Mouse (Mus musculus) kidney, postnatal 0 days (tissue): ENCODE results near the gene Tex14. TPM values are rescaled to one million over a fixed set of nuclear protein-coding genes. Genes with fewer than 3 reads are reported as not detected.

Source experiments
- ATAC-seq: fragments of 200-750 bp; cut with Nextera tagmentation; replicated peaks from 2 replicates; pipeline ENCODE4 v1.8.0; 2017; ENCODE audit warnings: low read depth, moderate number of reproducible peaks, moderate TSS enrichment, moderate library complexity; ENCODE audit not compliant: low FRiP score
- DNase-seq: peaks from one replicate; pipeline ENCODE4 v3.0.0-alpha.2; 2016; ENCODE audit warnings: low spot score
- H3K27ac ChIP-seq: fragments of 300-500 bp; sonication (generic); 2 replicates; pipeline ENCODE4 v1.5.1; 2014; ENCODE audit warnings: mild to moderate bottlenecking
- H3K27me3 ChIP-seq: fragments of 300-500 bp; sonication (generic); 2 replicates; pipeline ENCODE4 v1.6.1; 2014; ENCODE audit warnings: low read length, mixed read lengths; ENCODE audit not compliant: insufficient read depth
- H3K36me3 ChIP-seq: fragments of 300-500 bp; sonication (generic); 2 replicates; pipeline ENCODE4 v1.6.1; 2014; ENCODE audit warnings: low read length, mixed read lengths; ENCODE audit not compliant: insufficient read depth
- H3K4me1 ChIP-seq: fragments of 300-500 bp; sonication (generic); replicated peaks from 2 replicates; pipeline ENCODE4 v1.6.1; 2014; ENCODE audit warnings: antibody characterized with exemption, low read length, mixed read lengths; ENCODE audit not compliant: insufficient read depth
- H3K4me2 ChIP-seq: fragments of 300-500 bp; sonication (generic); 2 replicates; pipeline ENCODE4 v1.6.1; 2014; ENCODE audit warnings: mild to moderate bottlenecking, low read length, moderate library complexity, mixed read lengths
- H3K4me3 ChIP-seq: fragments of 300-500 bp; sonication (generic); replicated peaks from 2 replicates; pipeline ENCODE4 v1.5.1; 2014; ENCODE audit warnings: low read depth, low read length
- H3K9ac ChIP-seq: fragments of 300-500 bp; sonication (generic); 2 replicates; pipeline ENCODE4 v1.6.1; 2014; ENCODE audit warnings: low read depth, low read length
- H3K9me3 ChIP-seq: fragments of 300-500 bp; sonication (generic); replicated peaks from 2 replicates; pipeline ENCODE4 v1.6.1; 2016; ENCODE audit warnings: low read length, inconsistent platforms, mixed read lengths
- CTCF ChIP-seq: IDR thresholded peaks from 2 replicates; pipeline ENCODE4 v1.5.1; 2016; ENCODE audit warnings: antibody characterized with exemption, low read depth, mild to moderate bottlenecking, moderate library complexity
- WGBS: fragments of 180-500 bp; shearing (Covaris S2); extraction: QIAGEN DNeasy Blood & Tissue Kit; methylation state at CpG from one replicate; pipeline ENCODE4 v1.1.7; 2014; 5-methylcytosine and 5-hydroxymethylcytosine counted together
- polyA plus RNA-seq: library from polyadenylated mRNA; unstranded; fragments of >200 nt; fragmentation: Nextera tagmentation; extraction: Ambion mirVana; gene quantifications from 2 replicates; pipeline ENCODE4 v1.2.1, GENCODE M21; 2015

Tex14 gene
- polyA plus RNA-seq, 1 experiment from 2014 or later: 0.57 TPM

- ATAC-seq (no peak), DNase-seq (no peak)
- peak overlapping the region; percentile 33; the same call in 1 of the 2 replicates for H3K27ac ChIP-seq
- no peaks in the 10 kb centered on the region for H3K36me3 ChIP-seq
- WGBS: 78% methylated on average over 1 of the region's 1 CpGs
- H3K9me3 ChIP-seq: no peaks in the 10 kb centered on the region
- H3K27me3 ChIP-seq: no peaks in the 10 kb centered on the region
- no peak overlapping the region for H3K9ac ChIP-seq
- no peak for TF ChIP-seq CTCF
- no peak overlapping the region for H3K4me2 ChIP-seq
- no peak overlapping the region for H3K4me3 ChIP-seq
- H3K4me1 ChIP-seq: peaks cover 12% of the 10 kb centered on the region
Measured at GRCm38 (mm10) chr11:87571361-87571950, 166.6 kb downstream of the Tex14 start.

GRCm38 (mm10) chr11:87573751-87574150, 168.9 kb downstream of the Tex14 start:
- 62% methylated on average over 7 of the region's 7 CpGs for whole genome bisulfite sequencing
- peaks cover 21% of the 10 kb centered on the region for H3K4me1 ChIP-seq
- H3K27ac ChIP-seq: no peak overlapping the region
- TF ChIP-seq CTCF: no peak
- ATAC-seq (no peak), DNase-seq (no peak)
- no peaks in the 10 kb centered on the region for H3K36me3 ChIP-seq
- no peaks in the 10 kb centered on the region for H3K27me3 ChIP-seq
- no peak overlapping the region for H3K9ac ChIP-seq
- no peaks in the 10 kb centered on the region for H3K9me3 ChIP-seq
- no peak overlapping the region for H3K4me3 ChIP-seq
- H3K4me2 ChIP-seq: no peak overlapping the region

GRCm38 (mm10) chr11:87574520-87575180, 169.8 kb downstream of the Tex14 start:
- no peaks in the 10 kb centered on the region for H3K36me3 ChIP-seq
- no peak overlapping the region for H3K4me2 ChIP-seq
- peaks cover 26% of the 10 kb centered on the region for H3K4me1 ChIP-seq
- H3K4me3 ChIP-seq: no peak overlapping the region
- H3K9me3 ChIP-seq: no peaks in the 10 kb centered on the region
- no peak overlapping the region for H3K27ac ChIP-seq
- ATAC-seq: no peak
- 59% methylated on average over 21 of the region's 21 CpGs for WGBS
- no peak for DNase-seq
- no peaks in the 10 kb centered on the region for H3K27me3 ChIP-seq
- TF ChIP-seq CTCF: no peak
- no peak overlapping the region for H3K9ac ChIP-seq

GRCm38 (mm10) chr11:87577601-87578248, 172.9 kb downstream of the Tex14 start:
- 15% methylated on average over 6 of the region's 6 CpGs for whole genome bisulfite sequencing
- TF ChIP-seq CTCF: no peak
- peak overlapping the region; percentile 72 for H3K9ac ChIP-seq
- H3K4me2 ChIP-seq: peak overlapping the region; percentile 90
- no peaks in the 10 kb centered on the region for H3K9me3 ChIP-seq
- peak; percentile 61 for ATAC-seq
- no peaks in the 10 kb centered on the region for H3K27me3 ChIP-seq
- peak; percentile 56 for DNase-seq
- peak overlapping the region; percentile 94 for H3K27ac ChIP-seq
- peaks cover 31% of the 10 kb centered on the region for H3K4me1 ChIP-seq
- no peaks in the 10 kb centered on the region for H3K36me3 ChIP-seq
- H3K4me3 ChIP-seq: peak overlapping the region; percentile 66

GRCm38 (mm10) chr11:87578249-87578962, 173.5 kb downstream of the Tex14 start:
- H3K27me3 ChIP-seq: no peaks in the 10 kb centered on the region
- no peak for TF ChIP-seq CTCF
- DNase-seq (peak; percentile 65), ATAC-seq (peak; percentile 67)
- peak overlapping the region; percentile 72 for H3K9ac ChIP-seq
- H3K4me1 ChIP-seq: peaks cover 31% of the 10 kb centered on the region
- H3K4me3 ChIP-seq: peak overlapping the region; percentile 66
- 1% methylated on average over 40 of the region's 40 CpGs for WGBS
- no peaks in the 10 kb centered on the region for H3K36me3 ChIP-seq
- peak overlapping the region; percentile 90 for H3K4me2 ChIP-seq
- H3K27ac ChIP-seq: peak overlapping the region; percentile 94
- no peaks in the 10 kb centered on the region for H3K9me3 ChIP-seq
